Mouse (Mus musculus): Measurements from ENCODE around the gene Gadd45g.

Gadd45g gene

GRCm38 (mm10) chr13:51852560-51853190, 6.2 kb downstream of the Gadd45g start:
- DNase-seq (ENCODE audit: extremely low spot score, low read depth, low spot score), result no peak

GRCm38 (mm10) chr13:51853301-51854243, 7.1 kb downstream of the Gadd45g start:
- no peak for DNase-seq (ENCODE audit: extremely low spot score, low read depth, low spot score)

DNA sequence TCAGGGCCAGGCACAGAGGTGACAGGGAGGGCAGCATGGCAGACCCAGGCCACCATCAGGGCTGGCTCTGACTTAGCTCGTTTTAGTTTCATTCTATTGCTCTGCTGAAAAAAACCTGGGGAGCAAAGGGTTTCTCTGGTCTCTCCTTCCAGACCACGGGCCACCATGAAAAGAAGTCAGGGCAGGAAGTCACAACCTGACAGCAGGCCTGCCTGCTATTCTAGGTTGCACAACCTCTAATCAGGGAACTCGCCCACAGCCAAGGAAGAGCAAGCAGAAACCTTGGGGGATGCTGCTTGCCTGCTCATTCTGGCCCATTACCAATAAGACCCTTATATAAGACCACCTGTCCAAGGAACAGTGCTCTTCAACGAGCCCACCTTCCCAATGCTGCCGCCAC, 9.1 kb downstream of the Gadd45g start:
- no peak for DNase-seq (ENCODE audit: extremely low spot score, low read depth, low spot score)

DNA sequence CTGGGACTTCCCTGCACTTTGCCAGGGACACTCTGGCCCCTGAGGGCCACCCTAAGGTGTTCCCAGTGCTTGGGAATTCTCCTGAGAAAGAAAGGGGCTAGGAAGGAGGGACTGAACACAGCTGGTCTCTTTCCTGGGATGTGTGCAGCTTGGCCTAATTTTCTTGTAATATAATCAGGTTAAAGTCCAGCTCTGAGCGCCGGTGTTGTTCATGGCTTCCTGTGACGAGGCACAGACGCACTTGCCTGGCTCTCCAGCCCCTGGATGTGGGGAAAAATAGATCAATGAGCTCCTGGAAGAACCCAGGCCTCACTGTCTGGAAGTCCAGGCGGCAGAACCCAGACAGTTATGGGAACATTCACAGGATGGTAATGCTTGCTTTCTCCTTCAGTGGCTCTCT, 10.7 kb downstream of the Gadd45g start:
- no peak for DNase-seq (ENCODE audit: extremely low spot score, low read depth, low spot score)

GRCm38 (mm10) chr13:51858475-51858874, 12.0 kb downstream of the Gadd45g start:
- no peak for DNase-seq (ENCODE audit: extremely low spot score, low read depth, low spot score)

DNA sequence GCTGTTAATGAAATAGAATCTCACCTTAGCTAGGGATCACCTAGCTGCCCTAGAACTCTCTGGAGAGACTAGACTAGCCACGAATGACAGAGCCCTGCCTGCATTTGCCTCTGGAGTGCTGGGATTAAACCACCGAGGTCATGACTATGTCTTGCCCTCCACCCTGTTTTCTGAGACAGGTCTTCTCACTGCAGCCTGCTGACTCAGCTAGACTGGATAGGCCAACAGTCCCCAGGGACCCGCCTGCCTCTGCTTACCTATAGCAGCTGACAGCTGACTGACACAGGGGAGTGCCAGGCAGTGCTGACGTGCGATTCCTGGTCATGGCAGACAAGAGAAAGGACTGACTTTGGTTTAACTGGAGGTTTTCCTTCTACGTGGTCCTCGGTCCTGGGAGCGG, 12.7 kb downstream of the Gadd45g start:
- DNase-seq (ENCODE audit: extremely low spot score, low read depth, low spot score), result no peak

- no peak for DNase-seq (ENCODE audit: extremely low spot score, low read depth, low spot score)
These were observed 13.3 kb downstream of the Gadd45g start for GRCm38 (mm10) chr13:51859798-51860197.

- no peak for DNase-seq (ENCODE audit: extremely low spot score, low read depth, low spot score)
These were observed 16.3 kb downstream of the Gadd45g start for GRCm38 (mm10) chr13:51862750-51863149.

GRCm38 (mm10) chr13:51866151-51866659, 19.7 kb downstream of the Gadd45g start:
- DNase-seq (ENCODE audit: extremely low spot score, low read depth, low spot score), result no peak

DNA sequence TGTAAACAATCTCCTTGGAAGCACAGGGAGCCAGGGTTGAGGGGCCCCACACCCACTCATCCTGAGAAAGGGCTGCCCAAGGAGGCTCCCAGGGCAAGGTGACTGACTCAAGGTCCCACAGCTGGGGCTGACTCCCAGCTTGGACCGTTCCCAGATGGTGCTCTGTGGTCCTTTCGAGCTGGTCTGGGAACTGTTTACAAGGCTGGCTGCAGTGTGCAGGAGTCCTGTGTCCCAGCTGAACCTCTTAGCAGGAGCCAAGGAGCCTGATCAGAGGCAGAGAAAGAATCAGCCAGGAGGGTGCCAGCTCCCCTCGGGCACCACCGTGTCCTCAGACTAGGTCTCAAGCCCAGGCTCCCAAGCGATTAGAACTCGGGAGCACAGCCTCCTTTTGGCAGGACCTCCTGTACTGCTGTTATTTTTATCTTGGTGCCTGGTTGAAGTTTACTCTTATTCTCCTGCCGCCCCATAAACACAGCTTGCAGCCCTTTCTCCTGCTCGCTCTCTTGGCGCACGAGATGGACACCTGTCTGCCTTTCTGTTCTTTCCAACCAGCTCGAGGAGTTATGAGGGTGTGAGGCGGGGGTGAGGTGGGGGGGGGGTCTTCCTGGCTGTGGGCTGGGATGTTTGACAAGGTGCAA, 22.1 kb downstream of the Gadd45g start:
- no peak for DNase-seq (ENCODE audit: extremely low spot score, low read depth, low spot score)

- DNase-seq (ENCODE audit: extremely low spot score, low read depth, low spot score), result no peak
These were observed 22.6 kb downstream of the Gadd45g start for GRCm38 (mm10) chr13:51869129-51869491.

GRCm38 (mm10) chr13:51871148-51871547, 24.7 kb downstream of the Gadd45g start:
- no peak for DNase-seq (ENCODE audit: extremely low spot score, low read depth, low spot score)

DNA sequence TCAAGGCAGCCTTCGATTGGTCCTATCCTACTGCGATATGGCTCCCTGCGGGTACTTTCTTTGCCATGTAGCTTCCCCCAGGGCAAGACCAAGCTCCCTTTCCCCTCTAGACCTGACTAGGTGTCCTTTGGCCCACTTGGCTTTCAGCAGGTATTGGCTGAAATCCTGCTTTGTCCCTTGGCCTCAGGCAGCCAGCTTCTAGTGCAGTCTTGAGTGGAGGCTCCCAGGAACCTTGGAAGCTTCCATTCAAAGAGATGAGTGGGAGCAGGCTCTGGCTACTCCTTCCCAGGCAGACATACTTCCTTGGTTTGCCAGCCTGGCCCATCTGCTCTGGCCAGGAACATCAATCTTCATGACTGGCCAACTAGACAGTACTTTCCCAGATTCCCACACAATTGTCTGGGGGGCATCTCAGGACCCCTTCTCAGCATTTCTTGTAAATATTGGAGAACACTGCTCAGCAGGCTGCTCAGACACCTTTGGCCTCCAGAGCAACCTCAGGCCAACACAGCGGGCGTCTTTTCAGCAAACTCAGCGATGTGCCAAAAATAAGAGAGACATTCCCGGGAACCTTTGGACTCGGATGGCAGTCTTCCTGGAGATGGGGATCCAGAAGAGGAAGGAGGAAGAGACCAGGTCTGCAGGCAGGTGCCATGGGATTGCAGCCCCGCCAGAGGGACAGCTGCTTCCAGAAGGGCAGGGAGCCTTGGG, 25.9 kb downstream of the Gadd45g start:
- no peak for DNase-seq (ENCODE audit: extremely low spot score, low read depth, low spot score)

- DNase-seq (ENCODE audit: extremely low spot score, low read depth, low spot score), result no peak
These were observed 26.6 kb downstream of the Gadd45g start for GRCm38 (mm10) chr13:51872963-51873514.

GRCm38 (mm10) chr13:51873786-51874185, 27.3 kb downstream of the Gadd45g start:
- no peak for DNase-seq (ENCODE audit: extremely low spot score, low read depth, low spot score)

DNA sequence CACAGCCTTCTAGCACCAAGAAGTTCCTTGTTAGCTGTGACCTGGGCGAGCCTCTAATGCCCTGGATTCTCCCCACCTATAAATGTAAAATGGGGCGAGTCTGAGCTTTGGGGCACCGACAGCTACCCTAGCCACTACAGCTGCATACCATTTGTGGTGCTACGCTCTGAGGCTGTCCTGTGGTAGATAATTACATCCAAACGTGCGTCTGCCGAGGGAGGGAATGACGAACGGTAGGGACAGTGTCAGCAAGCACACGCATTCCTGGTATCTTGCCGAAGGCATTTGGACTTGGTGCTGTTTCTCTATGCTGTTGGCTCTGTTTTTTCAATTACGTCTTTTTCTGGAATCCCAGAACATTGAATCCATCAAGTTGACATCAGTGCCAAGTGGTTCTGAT, 29.7 kb downstream of the Gadd45g start:
- no peak for DNase-seq (ENCODE audit: extremely low spot score, low read depth, low spot score)

DNA sequence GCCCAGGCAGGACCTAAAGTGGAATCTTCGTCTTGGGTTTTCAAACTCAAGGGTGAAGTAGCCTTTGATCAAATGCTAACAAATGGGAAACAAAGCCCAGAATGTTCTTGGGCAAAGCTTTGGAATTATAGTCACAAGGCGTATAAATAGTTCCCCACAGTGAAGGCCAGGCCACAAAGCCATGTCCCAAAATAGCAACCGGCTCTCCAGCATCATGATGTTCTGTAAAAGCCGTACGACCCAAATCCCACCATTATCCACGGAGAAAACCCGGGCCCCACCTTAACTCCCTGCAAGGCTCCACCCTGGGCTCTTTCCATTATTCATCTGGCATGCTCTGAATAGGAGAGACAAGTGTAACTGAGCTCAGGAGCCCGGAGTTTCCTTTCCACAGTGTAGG, 32.3 kb downstream of the Gadd45g start:
- no peak for DNase-seq (ENCODE audit: extremely low spot score, low read depth, low spot score)

DNA sequence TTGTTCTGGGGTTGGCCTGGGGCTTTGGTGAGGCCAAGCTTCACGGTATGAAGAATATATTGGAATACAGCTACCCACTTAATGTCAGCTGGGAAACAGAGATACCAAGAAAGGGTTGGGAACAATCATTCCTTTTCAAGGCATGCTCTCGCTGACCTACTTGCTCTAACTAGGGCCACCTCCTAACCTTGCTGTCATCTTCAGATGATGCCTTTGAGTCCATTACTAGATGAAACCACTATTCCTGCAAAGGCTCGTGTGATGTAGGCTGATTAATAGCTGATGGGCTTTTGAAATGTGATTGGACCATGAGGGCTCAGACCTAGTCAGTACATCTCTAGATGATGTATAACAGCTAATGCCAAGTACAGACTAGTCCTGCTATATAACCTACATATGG, 33.1 kb downstream of the Gadd45g start:
- DNase-seq (ENCODE audit: extremely low spot score, low read depth, low spot score), result no peak

GRCm38 (mm10) chr13:51880019-51880418, 33.5 kb downstream of the Gadd45g start:
- DNase-seq (ENCODE audit: extremely low spot score, low read depth, low spot score), result no peak

GRCm38 (mm10) chr13:51881271-51882128, 35.0 kb downstream of the Gadd45g start:
- DNase-seq (ENCODE audit: extremely low spot score, low read depth, low spot score), result no peak

Measured in hindlimb bud, embryonic 11.5 days (tissue).